Mouse (Mus musculus): ENCODE measurements around the gene Mrps10. TPM values are rescaled to one million over a fixed set of nuclear protein-coding genes. Genes with fewer than 3 reads are reported as not detected.

Mrps10 gene
- total RNA-seq (2021): 10 to 100 TPM; 29.1 to 30.6 TPM
- long read RNA-seq, transcript Mrps10-204 (7 exons, 1,017 nt): major isoform, 15 of 44 reads
- long read RNA-seq, transcript Mrps10-203 (7 exons, 1,018 nt): minor isoform, 10 of 44 reads
- long read RNA-seq, partial matches to known transcripts: 1 of 44 reads
- long read RNA-seq, other reads (novel, unspliced or antisense): 18 of 44 reads

DNA sequence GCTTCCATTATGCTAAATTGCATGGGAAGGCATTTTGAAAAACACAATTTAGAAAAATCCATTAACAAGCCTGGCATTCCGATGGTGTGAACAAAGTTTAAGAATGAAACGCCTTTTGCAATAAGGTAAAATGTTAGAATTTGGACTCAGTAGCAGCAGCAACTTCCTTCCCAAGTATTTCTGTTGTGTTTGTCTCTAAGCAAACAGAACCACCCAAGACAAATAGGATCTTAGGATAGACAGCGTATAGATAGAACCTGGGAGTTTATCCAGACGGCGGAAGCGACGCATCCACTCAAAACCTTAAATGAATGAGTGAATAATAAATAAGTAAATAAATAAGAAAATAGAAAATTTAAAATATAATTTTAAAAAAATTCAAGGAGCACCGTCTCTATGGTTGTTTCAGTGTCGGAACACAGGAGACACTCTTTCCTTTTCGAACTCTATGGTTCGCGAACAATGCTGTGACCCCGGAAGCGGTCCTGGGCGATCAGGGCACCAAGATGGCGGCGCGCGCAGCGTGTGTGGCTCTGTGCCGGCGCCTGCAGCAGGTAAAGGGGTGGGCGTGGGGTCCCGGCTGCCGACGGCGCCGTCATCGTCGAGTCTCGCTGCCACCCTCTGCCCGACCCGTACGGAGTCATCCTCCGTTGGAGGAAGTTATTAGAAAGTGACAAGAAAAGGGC lies at the start of gene Mrps10:
Gene Mrps10, plus strand, starts transcription at position 487 of the 686 bp plus-strand sequence.
- peak; percentile 79 to 86 for DNase-seq (ENCODE audit: low spot score in 2 of 2)

GRCm38 (mm10) chr17:47318972-47319625 lies 49.6 kb upstream of the Mrps10 start:
- DNase-seq (ENCODE audit: low spot score in 2 of 2): no peak

DNA sequence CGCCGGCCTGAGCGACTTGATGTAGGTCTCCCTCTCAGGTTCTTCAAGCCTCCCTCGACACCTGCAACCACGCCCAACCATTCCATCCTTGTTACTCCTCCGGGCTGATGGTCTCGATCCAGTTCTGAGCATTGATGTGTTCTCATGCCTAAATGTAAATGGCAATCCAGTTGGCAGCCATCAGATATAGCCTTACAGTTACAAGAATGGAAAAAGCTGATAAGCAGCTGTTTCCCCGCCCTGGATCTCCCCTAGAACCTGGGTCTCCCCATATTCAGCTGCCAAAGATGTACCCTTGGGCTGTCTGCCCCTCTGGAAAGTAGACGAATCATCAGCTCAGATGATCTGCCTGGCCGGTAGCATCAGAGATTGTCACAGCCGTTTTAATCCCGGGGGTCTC lies 48.9 kb upstream of the Mrps10 start:
- no peak for DNase-seq (ENCODE audit: low spot score in 2 of 2)

DNA sequence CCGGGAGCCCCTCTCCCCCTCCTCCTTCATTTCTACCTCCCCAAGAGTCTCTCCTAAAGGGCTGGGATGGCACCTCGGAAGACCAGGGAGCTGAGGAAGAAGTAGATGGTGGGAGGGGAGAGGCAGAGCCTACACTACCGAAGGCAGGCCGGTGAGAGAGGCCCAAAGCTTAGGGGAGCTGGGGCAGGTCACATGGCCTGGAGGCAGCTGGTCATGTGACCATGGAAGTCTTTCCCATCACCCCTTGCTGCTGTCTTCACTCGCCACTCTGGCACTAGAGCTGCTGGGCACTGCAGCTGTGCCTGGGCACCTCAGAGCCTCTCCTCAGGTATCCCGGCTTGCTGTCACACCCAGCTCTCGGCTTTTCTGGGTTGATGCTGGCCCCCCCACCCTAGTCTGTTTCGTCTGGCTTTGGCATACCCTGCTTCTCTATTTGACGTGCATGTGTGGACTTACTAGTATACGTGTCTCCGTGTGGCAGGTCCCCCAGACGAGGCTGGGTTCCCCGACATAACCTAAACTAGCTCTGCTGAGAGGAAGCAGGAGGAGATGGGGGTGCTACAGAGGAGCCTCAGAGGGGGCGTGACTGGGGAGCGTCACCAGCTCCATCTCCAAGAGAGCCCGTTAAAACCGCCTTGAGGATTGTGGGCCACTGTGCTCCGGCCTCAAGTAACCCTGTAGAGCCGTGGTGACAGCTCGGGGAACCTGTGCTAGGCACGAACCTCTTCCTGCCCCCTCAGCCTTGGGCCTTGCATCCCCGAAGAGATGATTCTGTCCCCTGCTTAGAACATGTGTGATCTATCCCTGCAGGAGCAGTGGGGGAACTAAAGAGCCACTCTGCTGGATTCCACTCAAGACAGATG lies 46.3 kb upstream of the Mrps10 start:
- no peak for DNase-seq (ENCODE audit: low spot score in 2 of 2)

GRCm38 (mm10) chr17:47322991-47323295 lies 45.7 kb upstream of the Mrps10 start:
- DNase-seq (ENCODE audit: low spot score in 2 of 2): no peak

GRCm38 (mm10) chr17:47327559-47327958 lies 41.1 kb upstream of the Mrps10 start:
- DNase-seq (ENCODE audit: low spot score in 2 of 2): no peak

GRCm38 (mm10) chr17:47327969-47328368 lies 40.7 kb upstream of the Mrps10 start:
- DNase-seq (ENCODE audit: low spot score in 2 of 2): no peak

DNA sequence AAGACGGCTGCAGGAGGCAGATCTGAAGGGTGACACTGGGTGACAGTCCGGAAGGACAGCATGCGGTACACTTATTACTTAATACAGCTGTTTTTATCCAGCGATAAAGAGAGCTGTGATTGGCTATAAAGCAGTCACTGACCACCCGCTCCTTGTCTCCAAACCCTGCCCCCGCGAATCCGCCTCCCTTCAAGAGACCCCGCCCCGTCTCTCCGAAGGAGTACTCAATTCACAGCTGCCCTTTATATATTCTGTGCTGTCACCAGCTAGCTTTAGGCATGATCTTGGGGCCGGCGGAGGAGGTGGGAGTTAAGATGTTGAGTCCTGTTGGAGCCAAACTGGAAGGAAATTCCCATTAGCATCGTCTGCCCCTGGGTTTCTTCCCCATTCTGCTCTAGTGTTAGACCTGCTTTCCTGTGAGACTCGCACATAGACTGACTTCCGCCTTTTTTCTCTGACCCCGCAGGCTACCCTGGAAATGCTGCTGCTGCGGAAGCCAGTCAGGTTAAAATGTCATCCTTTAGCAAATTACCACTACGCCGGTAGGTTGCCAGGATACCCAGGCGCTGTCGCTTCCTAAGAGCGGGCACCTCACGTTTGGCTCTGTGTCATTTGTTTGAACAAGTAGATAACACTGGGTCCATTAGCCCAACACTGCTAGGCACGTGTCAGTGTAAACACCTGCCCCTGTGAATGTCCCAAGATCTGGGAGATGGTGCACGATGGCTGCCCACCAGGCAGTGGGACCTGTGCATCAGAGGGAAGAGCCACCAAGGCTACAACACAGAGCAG lies 39.9 kb upstream of the Mrps10 start:
- DNase-seq (ENCODE audit: low spot score in 2 of 2): no peak

GRCm38 (mm10) chr17:47330616-47331015 lies 38.1 kb upstream of the Mrps10 start:
- DNase-seq (ENCODE audit: low spot score in 2 of 2): no peak

DNA sequence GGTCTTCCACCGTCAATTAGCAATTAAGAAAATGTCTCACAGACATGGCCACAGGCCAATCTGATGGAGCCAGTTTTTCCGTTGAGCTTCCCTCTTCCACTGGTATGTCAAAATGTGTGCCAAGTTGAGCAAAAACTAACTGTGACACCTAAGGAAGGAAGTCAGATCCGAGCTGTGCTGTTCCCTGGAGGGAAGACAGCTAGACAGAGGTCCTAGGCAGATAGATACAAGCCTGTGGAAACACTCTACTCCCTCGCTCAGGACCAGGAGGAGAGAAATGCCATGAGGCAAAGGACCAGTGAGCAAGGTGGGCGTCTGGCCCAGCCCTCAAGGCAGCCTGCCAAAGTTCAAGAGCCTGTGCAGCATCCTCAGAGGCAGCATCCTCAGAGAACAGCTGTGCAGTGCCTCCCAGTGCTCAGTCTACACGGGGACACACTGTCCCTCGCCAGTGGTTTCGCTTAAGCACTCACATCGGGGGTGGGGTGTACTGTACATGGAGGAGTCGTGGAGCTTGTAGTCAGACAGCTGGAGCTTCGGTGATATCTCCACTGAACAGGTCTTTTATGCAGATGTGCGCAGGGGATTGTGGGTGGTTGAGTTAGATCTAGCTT lies 36.6 kb upstream of the Mrps10 start:
- peak; percentile 19 to 39 for DNase-seq (ENCODE audit: low spot score in 2 of 2)

DNA sequence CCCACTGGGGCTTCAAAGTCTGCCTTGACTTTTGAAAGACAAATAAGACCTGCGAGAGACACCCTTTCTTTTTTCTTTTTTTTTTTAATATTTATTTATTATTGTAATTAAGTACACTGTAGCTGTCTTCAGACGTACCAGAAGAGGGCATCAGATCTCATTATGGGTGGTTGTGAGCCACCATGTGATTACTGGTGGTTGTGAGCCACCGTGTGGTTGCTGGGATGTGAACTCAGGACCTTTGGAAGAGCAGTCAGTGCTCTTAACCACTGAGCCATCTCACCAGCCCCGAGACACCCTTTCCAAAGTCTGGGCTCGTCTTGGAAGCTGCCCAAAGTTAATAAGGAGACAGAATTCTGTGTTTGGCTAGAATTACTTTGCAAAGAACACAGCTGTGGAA lies 36.0 kb upstream of the Mrps10 start:
- peak; percentile 17 to 24 for DNase-seq (ENCODE audit: low spot score in 2 of 2)

- no peak for DNase-seq (ENCODE audit: low spot score in 2 of 2)
Observed at GRCm38 (mm10) chr17:47333409-47333808, 35.3 kb upstream of the Mrps10 start.

DNA sequence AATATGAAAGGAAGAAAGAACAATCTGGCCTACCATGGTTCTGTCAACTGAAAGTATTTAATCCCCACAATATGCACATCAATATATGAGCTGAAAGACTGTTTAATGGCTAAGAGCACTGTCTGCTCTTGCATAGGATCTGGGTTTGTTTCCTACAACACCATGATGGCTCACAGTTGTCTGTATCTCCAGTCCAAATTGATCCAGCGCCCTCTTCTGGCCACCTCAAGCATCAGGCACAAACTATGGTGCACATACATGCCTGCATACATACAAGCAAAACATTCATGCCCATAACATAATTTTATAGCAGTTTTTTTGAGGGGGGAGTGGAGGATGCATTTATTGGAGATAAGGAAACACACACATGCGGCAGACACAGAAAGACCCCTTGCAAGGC lies 25.6 kb upstream of the Mrps10 start:
- no peak for DNase-seq (ENCODE audit: low spot score in 2 of 2)

GRCm38 (mm10) chr17:47349721-47350319 lies 18.9 kb upstream of the Mrps10 start:
- no peak for DNase-seq (ENCODE audit: low spot score in 2 of 2)

- DNase-seq (ENCODE audit: low spot score in 2 of 2): peak; percentile 26 to 29
Observed at GRCm38 (mm10) chr17:47359964-47360363, 8.7 kb upstream of the Mrps10 start.

DNA sequence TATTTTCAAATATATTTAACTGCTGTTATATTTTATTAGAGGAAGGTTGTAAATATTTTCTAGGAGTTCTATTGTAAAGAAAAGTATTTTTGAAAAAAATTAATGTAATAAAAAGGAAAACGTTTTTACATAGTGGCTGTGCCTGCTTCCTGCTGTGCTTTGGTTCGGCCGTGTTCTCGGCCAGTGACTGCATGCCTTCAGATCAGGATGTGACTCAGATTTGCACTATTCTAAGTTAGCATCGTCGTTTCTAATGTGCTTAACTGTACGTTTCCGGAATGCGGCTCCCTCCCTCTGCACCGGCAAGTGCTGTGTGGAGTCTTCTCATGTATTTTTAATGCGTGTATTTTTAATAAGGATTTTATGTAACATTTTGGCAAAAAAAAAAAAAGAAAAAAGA lies 7.3 kb upstream of the Mrps10 start:
- no peak for DNase-seq (ENCODE audit: low spot score in 2 of 2)

DNA sequence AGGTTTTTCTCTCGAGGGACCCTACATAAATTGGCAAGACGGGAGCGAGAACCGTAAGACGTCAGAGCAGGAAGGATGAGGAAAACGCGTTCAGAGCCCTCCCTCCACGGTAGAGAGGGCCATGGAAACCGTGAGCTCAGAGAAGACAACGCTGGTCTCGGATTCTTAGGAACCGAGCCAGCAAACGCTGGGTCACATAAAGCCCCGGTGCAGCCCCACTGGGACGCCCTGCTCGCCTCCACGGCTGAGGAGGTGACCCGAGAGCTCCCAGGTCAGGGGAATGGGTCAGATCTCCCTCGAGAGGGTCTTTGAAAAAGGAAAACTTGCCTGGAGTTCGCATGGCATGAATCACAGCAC lies 378 bp downstream of the Mrps10 start:
- DNase-seq (ENCODE audit: low spot score in 2 of 2): no peak

DNA sequence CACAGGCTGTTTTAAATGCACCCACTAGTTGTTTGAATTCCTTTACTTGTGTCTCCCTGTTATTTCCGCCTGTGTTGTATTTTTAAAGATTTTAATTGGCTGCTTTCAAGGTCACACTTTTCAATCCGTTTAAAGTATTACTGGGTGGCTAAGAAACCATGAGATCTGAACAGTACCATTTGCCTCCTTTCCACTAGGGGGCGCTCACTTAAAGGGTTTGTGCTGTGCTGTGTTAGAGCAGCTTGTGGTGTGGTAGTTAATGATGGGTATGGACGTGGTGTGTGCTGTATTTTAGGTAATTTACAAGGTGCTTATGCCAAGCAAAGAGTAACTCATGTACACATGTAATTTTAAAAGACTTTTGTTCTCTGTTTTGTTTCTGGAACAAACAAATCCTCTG lies 2.8 kb downstream of the Mrps10 start:
- peak; percentile 68 to 71 for DNase-seq (ENCODE audit: low spot score in 2 of 2)

DNA sequence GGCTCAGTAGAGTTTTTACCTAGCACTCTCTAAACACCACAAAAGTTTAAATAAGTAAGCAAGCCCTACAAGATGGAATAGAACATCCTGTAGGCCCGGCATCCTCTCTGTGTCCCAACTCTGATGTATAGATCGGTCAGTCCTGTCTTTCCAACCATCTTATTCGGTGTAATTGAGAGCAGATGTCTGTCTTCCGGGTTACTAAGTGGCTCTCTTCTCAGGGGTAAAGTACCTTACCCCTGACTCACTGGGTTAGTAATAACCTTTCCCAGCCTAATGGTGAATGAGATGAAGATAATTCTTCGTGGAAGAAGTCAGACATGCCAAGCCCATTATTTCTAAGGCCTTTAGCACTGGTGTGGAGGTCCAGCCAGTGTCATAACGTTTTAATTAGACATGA lies 5.3 kb downstream of the Mrps10 start:
- no peak for DNase-seq (ENCODE audit: low spot score in 2 of 2)

DNA sequence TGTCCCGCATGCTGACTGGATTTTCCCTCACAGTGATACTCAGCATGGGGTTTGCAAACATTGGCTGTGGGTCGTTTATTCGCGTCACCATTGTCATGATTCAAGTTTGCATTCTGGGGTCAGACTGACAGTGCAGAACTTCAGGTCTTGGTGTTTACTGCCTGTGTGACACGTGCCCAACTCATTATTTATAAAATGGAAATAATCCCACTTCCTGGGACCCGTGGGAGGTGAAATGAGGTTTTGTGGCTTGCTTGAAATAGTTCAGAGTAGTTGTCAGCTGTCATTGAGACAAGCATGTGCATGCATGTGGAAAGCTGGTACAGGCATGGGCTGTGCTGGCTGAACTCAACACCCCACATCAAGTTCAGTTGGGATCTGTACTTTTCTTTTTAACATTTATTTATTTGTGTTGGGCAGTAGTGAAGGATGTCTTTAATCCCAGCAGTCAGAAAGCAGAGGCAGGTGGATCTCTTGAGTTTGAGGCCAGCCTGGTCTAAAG lies 8.1 kb downstream of the Mrps10 start:
- DNase-seq (ENCODE audit: low spot score in 2 of 2): no peak

Measured in layer of hippocampus, postnatal 10 days (tissue).